Mouse (Mus musculus): ENCODE data around the gene Nrgn. TPM values are rescaled to one million over a fixed set of nuclear protein-coding genes. Genes with fewer than 3 reads are reported as not detected.

Gene Nrgn
- 4.8 and 5.8 TPM in 2 replicates for polyA plus RNA-seq (2015; fragmentation: Nextera tagmentation; extraction: Ambion mirVana)

DNA sequence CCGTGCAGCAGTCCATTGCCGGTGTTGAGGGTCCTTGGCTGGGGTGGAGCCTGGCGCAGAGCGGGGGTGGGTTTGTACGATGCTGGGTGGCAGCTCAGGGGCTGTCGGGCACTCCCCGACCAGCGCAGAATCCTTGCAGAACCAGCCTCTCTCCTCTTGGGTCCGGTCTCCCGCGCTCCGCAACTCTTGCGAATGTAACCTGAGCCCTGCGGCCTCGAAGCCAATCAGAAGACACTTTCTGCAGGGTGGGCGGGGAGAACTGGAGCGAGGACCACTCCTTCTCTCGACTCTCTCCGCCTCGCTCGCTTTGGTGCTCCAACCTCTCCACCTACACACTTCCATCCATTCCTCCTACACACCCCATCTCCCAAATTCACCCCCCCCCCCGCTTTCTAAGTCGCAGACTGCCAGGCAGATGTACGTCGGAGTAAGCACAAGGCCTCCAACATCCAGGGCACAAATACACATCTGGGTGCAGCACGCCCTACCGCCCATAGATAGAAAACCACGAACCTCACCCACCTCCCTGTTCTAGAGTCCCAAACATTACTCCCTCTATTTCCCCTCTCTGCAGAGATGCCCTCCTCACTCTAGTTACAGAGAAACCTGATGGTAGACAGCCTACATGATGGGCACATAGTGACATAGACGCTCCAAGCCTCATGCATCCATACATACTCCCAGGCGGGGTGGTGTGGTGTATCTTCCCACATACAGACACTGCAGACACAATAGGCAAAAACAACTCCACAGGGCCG is at the start of gene Nrgn:
Gene Nrgn, minus strand, starts transcription at position 369 of the 758 bp plus-strand sequence.
- Histone ChIP-seq H3K4me3 (ENCODE audit: low read length) (peak within 1 kb of the TSS; percentile 47), H3K27me3 (replicated peaks; ENCODE audit: control insufficient read depth, insufficient read depth, low read length) (peaks cover 29% of the 10 kb centered on the region), H3K4me2 (ENCODE audit: low read length) (peak within 1 kb of the TSS; percentile 91), H3K9me3 (ENCODE audit: control insufficient read depth, low read length) (no peaks in the 10 kb centered on the region), H3K4me1 (ENCODE audit: control insufficient read depth, insufficient read depth, low read depth, low read length) (peaks cover 11% of the 10 kb centered on the region), H3K9ac (ENCODE audit: low read depth, low read length) (peak within 1 kb of the TSS; percentile 52), H3K27ac (ENCODE audit: low read depth, low read length) (no peak within 1 kb of the TSS), H3K36me3 (ENCODE audit: control insufficient read depth, insufficient read depth, low read length) (no peaks in the 10 kb centered on the region)
- ATAC-seq: peak; percentile 91
- WGBS: 4% methylated on average over 31 of the region's 31 CpGs

DNA sequence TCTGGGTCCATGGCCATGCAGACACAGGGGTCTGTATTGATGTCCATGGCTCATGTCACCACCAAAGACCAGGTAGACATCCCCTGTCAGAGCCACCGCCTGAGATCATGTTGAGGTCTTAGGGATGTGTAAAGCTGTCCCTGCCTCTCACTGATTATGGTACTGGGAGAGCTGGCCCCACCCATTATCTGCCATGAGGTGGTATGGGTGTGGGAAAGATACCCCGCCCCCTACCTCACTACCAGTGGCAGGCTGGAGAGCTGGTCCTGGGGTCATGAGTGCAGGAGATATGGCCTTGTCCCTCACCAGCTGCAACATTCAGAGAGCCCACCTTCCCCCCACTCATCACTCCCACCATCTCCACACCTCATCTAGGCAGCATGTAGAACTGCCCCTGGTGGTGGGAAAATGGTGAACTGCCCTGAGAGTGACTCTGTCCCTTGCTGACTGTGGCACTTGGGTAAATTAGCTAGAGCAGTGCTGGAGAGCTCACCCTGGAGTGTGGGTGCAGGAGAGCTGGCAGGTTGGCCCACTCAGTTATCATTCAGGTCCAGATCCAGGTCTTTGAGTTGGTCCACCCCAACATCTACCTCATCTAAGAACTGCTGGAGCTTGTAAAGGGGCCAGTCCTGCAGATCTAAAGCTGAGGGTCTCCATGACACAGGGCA is 48.0 kb upstream of the Nrgn start:
- 100% methylated on average over 2 of the region's 2 CpGs for WGBS
- no peak overlapping the region for H3K4me2 ChIP-seq (ENCODE audit: low read length)
- no peaks in the 10 kb centered on the region for H3K36me3 ChIP-seq (ENCODE audit: control insufficient read depth, insufficient read depth, low read length)
- no peak for ATAC-seq
- H3K27ac ChIP-seq (ENCODE audit: low read depth, low read length): no peak overlapping the region
- H3K9ac ChIP-seq (ENCODE audit: low read depth, low read length): no peak overlapping the region
- no peaks in the 10 kb centered on the region for H3K9me3 ChIP-seq (ENCODE audit: control insufficient read depth, low read length)
- H3K4me1 ChIP-seq (ENCODE audit: control insufficient read depth, insufficient read depth, low read depth, low read length): no peaks in the 10 kb centered on the region
- H3K4me3 ChIP-seq (ENCODE audit: low read length): no peak overlapping the region
- no peaks in the 10 kb centered on the region for H3K27me3 ChIP-seq (replicated peaks; ENCODE audit: control insufficient read depth, insufficient read depth, low read length)

DNA sequence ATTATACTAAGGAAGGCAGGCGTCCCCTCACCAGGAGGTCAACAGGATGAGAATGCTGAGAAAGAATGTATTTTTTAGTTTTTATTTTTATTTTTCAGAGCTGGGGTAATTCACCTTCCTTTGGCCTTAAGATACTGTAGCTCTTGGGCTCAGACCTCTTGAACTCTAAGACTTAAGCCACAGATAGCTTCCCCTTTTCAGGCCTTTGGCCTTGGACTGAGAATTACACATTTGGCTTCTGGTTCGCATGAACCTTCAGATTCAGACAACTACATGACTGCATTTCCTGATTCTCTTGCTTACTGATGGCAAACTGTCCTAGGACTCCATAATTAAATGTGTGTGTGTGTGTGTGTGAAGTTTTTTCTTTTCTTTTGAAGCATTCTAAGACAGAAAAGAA is 45.9 kb upstream of the Nrgn start:
- no peak for ATAC-seq
- no peaks in the 10 kb centered on the region for H3K9me3 ChIP-seq (ENCODE audit: control insufficient read depth, low read length)
- no peak overlapping the region for H3K9ac ChIP-seq (ENCODE audit: low read depth, low read length)
- H3K27me3 ChIP-seq (replicated peaks; ENCODE audit: control insufficient read depth, insufficient read depth, low read length): no peaks in the 10 kb centered on the region
- no peak overlapping the region for H3K4me2 ChIP-seq (ENCODE audit: low read length)
- no peak overlapping the region for H3K4me3 ChIP-seq (ENCODE audit: low read length)
- H3K27ac ChIP-seq (ENCODE audit: low read depth, low read length): no peak overlapping the region
- H3K36me3 ChIP-seq (ENCODE audit: control insufficient read depth, insufficient read depth, low read length): no peaks in the 10 kb centered on the region
- no peaks in the 10 kb centered on the region for H3K4me1 ChIP-seq (ENCODE audit: control insufficient read depth, insufficient read depth, low read depth, low read length)
- WGBS: 93% methylated on average over 2 of the region's 2 CpGs

DNA sequence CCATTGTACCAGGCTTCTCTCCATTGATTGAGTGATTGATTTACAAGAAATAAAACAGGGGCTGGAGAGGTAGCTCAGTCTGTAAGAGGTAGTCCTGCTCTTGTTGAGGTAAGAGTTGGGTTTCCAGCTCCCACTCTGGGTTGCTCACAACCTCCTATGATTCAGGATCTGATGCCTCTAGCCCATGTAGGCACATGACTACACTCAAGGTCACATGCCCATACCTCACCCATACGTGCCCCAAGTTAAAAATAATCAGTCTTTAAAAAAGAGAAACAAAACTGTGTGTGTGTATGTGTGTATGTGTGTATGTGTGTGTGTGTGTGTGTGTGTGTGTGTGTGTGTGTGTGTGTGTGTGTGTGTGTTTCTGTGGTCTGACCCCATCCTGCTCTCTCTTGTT is 42.9 kb upstream of the Nrgn start:
- H3K27me3 ChIP-seq (replicated peaks; ENCODE audit: control insufficient read depth, insufficient read depth, low read length): no peaks in the 10 kb centered on the region
- H3K4me2 ChIP-seq (ENCODE audit: low read length): no peak overlapping the region
- H3K9me3 ChIP-seq (ENCODE audit: control insufficient read depth, low read length): no peaks in the 10 kb centered on the region
- 82% methylated on average over 1 of the region's 1 CpGs for WGBS
- ATAC-seq: no peak
- H3K4me1 ChIP-seq (ENCODE audit: control insufficient read depth, insufficient read depth, low read depth, low read length): no peaks in the 10 kb centered on the region
- no peak overlapping the region for H3K9ac ChIP-seq (ENCODE audit: low read depth, low read length)
- no peak overlapping the region for H3K27ac ChIP-seq (ENCODE audit: low read depth, low read length)
- no peak overlapping the region for H3K4me3 ChIP-seq (ENCODE audit: low read length)
- H3K36me3 ChIP-seq (ENCODE audit: control insufficient read depth, insufficient read depth, low read length): no peaks in the 10 kb centered on the region

DNA sequence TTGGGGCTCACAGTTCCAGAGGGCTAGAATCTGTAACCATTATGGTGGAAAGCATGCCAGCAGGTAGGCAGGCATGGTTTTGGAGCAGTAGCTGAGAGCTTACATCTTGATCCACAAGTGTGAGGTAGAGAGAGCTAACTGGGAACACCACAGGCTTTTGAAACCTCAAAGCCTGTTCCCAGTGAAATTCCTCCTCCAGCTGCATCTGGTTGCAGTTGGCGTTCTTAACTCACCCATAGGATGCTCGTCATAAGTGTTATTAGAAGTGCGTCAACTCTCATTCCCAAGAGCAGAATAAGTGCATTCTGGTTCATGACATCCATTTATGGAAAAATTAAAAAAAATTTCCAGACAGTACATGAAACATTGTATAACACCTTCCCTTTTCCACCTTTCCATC is 41.0 kb upstream of the Nrgn start:
- Histone ChIP-seq H3K4me1 (ENCODE audit: control insufficient read depth, insufficient read depth, low read depth, low read length) (no peaks in the 10 kb centered on the region), H3K9me3 (ENCODE audit: control insufficient read depth, low read length) (no peaks in the 10 kb centered on the region), H3K27me3 (replicated peaks; ENCODE audit: control insufficient read depth, insufficient read depth, low read length) (no peaks in the 10 kb centered on the region), H3K4me3 (ENCODE audit: low read length) (no peak overlapping the region), H3K9ac (ENCODE audit: low read depth, low read length) (no peak overlapping the region), H3K27ac (ENCODE audit: low read depth, low read length) (no peak overlapping the region), H3K4me2 (ENCODE audit: low read length) (no peak overlapping the region), H3K36me3 (ENCODE audit: control insufficient read depth, insufficient read depth, low read length) (no peaks in the 10 kb centered on the region)
- 89% methylated on average over 3 of the region's 3 CpGs for WGBS
- no peak for ATAC-seq

DNA sequence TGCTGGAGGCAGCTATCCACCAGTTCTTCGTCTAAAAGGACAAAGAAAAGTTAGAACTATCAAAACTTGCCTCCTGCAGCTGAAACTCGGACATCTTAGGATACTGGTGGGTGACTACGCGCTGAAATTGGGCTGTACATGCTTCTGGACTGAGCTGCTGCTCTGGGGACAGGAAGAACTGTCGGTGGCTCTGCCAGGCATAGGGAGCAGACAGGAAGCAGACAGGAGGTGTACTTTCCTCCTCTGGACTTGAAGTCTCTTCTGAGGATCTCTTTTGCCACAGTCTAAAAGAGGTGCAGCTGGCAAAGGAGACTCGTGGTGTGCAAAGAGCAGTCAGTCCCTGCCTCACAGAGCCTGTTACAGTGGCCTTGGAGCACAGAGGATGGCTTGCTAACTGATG is 39.9 kb upstream of the Nrgn start:
- Histone ChIP-seq H3K4me2 (ENCODE audit: low read length) (no peak overlapping the region), H3K4me1 (ENCODE audit: control insufficient read depth, insufficient read depth, low read depth, low read length) (no peaks in the 10 kb centered on the region), H3K36me3 (ENCODE audit: control insufficient read depth, insufficient read depth, low read length) (no peaks in the 10 kb centered on the region), H3K27me3 (replicated peaks; ENCODE audit: control insufficient read depth, insufficient read depth, low read length) (no peaks in the 10 kb centered on the region), H3K9me3 (ENCODE audit: control insufficient read depth, low read length) (no peaks in the 10 kb centered on the region), H3K27ac (ENCODE audit: low read depth, low read length) (no peak overlapping the region), H3K4me3 (ENCODE audit: low read length) (no peak overlapping the region), H3K9ac (ENCODE audit: low read depth, low read length) (no peak overlapping the region)
- ATAC-seq: no peak
- 56% methylated on average over 6 of the region's 6 CpGs for WGBS

DNA sequence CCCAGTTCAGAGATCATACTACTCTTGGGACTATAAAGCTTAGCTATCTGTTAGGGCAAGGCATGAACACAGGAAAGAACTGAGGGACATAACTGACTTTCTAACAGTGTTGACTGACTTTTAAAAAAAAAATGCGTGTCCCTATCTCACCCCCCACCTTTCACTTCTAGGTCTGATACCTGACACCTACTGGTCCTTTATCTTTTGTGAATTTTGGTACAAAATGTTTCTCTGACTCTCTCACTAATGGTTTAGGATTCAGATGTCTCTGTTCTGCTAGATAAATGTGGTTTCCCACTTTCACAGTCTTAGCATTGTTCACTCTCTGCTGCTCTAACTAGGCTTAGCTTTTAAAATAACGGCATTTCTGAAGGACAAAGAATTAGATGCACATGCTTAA is 39.3 kb upstream of the Nrgn start:
- ATAC-seq: no peak
- H3K27me3 ChIP-seq (replicated peaks; ENCODE audit: control insufficient read depth, insufficient read depth, low read length): no peaks in the 10 kb centered on the region
- no peak overlapping the region for H3K4me2 ChIP-seq (ENCODE audit: low read length)
- H3K9ac ChIP-seq (ENCODE audit: low read depth, low read length): no peak overlapping the region
- no peaks in the 10 kb centered on the region for H3K9me3 ChIP-seq (ENCODE audit: control insufficient read depth, low read length)
- H3K4me1 ChIP-seq (ENCODE audit: control insufficient read depth, insufficient read depth, low read depth, low read length): no peaks in the 10 kb centered on the region
- WGBS: 79% methylated on average over 2 of the region's 2 CpGs
- no peaks in the 10 kb centered on the region for H3K36me3 ChIP-seq (ENCODE audit: control insufficient read depth, insufficient read depth, low read length)
- H3K27ac ChIP-seq (ENCODE audit: low read depth, low read length): no peak overlapping the region
- H3K4me3 ChIP-seq (ENCODE audit: low read length): no peak overlapping the region

DNA sequence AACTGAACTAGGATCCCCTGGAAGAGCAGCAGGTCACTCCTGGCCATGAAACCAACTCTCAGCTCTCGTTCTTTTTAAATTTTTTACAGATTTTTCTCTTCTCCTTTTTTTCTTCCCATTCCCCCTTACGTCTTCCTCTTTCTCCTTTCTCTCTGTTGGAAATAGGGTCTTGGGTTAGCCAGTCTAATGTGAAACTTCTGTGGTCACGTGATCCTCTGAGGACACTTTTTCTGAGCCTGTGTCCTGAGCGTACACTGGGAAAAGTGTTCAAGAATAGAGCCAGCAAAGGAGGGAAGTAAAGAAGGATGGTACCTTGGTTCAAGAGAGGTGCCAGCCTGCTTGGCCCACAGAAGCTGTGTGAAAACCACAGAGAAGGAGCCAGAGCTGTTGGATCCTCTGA is 37.7 kb upstream of the Nrgn start:
- ATAC-seq: no peak
- Histone ChIP-seq H3K36me3 (ENCODE audit: control insufficient read depth, insufficient read depth, low read length) (no peaks in the 10 kb centered on the region), H3K4me3 (ENCODE audit: low read length) (no peak overlapping the region), H3K9me3 (ENCODE audit: control insufficient read depth, low read length) (no peaks in the 10 kb centered on the region), H3K9ac (ENCODE audit: low read depth, low read length) (no peak overlapping the region), H3K27ac (ENCODE audit: low read depth, low read length) (no peak overlapping the region), H3K27me3 (replicated peaks; ENCODE audit: control insufficient read depth, insufficient read depth, low read length) (no peaks in the 10 kb centered on the region), H3K4me2 (ENCODE audit: low read length) (no peak overlapping the region), H3K4me1 (ENCODE audit: control insufficient read depth, insufficient read depth, low read depth, low read length) (no peaks in the 10 kb centered on the region)
- WGBS: 93% methylated on average over 4 of the region's 4 CpGs

DNA sequence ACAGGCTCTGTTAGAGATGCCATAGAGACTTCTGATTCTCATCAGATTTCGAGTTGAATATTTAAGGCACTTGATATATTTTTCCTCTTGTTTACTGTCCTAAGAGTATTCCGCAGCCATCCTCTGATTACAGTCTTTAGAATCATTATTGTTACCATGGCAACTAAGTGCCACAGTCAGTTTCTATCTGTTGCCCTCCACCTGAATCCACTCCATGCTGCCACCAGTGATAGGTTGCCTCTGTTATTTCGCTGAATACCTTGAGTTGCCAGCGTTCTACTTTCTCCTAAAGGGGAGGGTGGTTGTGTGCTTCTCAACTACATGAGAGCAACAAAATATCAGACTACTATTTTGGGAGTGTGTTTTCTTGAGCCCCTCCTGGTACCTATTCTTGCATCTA is 34.0 kb upstream of the Nrgn start:
- 65% methylated on average over 4 of the region's 4 CpGs for WGBS
- Histone ChIP-seq H3K4me3 (ENCODE audit: low read length) (no peak overlapping the region), H3K4me1 (ENCODE audit: control insufficient read depth, insufficient read depth, low read depth, low read length) (no peaks in the 10 kb centered on the region), H3K9me3 (ENCODE audit: control insufficient read depth, low read length) (no peaks in the 10 kb centered on the region), H3K27ac (ENCODE audit: low read depth, low read length) (no peak overlapping the region), H3K36me3 (ENCODE audit: control insufficient read depth, insufficient read depth, low read length) (no peaks in the 10 kb centered on the region), H3K27me3 (replicated peaks; ENCODE audit: control insufficient read depth, insufficient read depth, low read length) (no peaks in the 10 kb centered on the region), H3K9ac (ENCODE audit: low read depth, low read length) (no peak overlapping the region), H3K4me2 (ENCODE audit: low read length) (no peak overlapping the region)
- peak; percentile 68; the same call in 1 of the 2 replicates for ATAC-seq

Measured in hindbrain, embryonic 16.5 days (tissue).